Mouse (Mus musculus): ENCODE measurements around the gene D130052B06Rik.

DNA sequence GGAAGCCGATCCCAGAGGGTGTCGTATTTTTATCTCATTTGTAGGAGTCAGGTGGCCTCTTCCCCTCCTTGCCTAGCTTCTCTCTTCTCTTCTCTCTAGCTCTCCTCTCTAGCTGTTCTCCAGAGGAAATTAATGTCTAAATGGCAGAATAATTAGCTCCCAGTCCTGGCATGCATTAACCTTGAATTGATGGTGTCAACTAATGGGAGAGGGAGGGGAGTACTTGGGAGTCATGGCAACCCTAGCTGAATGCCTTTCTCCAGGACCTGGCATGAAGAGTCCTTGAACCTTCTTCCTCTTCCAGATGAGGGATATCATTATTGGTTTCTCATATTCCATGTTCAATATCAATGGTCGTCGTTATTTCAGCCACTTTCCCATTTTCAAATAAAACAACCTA lies 2.4 kb upstream of the D130052B06Rik start:
- TF ChIP-seq POLR2A (IDR thresholded peaks at IDR 0.05; ENCODE audit: extremely low read depth, insufficient read depth, low read length) (no peak), CTCF (IDR thresholded peaks at IDR 0.05; ENCODE audit: extremely low read depth, insufficient read depth, low read length) (no peak)

Measured in cortical plate, adult 2 months (tissue).